Mouse (Mus musculus) cerebellum, adult 2 months (tissue): Measurements from ENCODE around the gene Syne1.

ENCODE experiments used
- CTCF ChIP-seq: fragments of 200-500 bp; IDR thresholded peaks from 2 replicates; pipeline ENCODE4 v1.5.1; 2011; ENCODE audit warnings: low read depth, mild to moderate bottlenecking, control low read depth, low read length, moderate library complexity, borderline replicate concordance; ENCODE audit not compliant: insufficient read depth
- POLR2A ChIP-seq: fragments of 200-500 bp; IDR thresholded peaks from 2 replicates; pipeline ENCODE4 v1.6.1; 2011; ENCODE audit warnings: low read length, control low read depth, borderline replicate concordance; ENCODE audit not compliant: insufficient read depth

- TF ChIP-seq POLR2A (no peak), CTCF (no peak)
Measured at GRCm38 (mm10) chr10:5236171-5236570, 315.1 kb downstream of the Syne1 start.
